Mouse (Mus musculus): Measurements from ENCODE around the gene Htr6.

Htr6 gene

GRCm38 (mm10) chr4:139075041-139075711 lies at the start of gene Htr6:
Gene Htr6 (minus strand): TSS chr4:139075570.
- no peak for DNase-seq (ENCODE audit: low read depth, low spot score)

GRCm38 (mm10) chr4:139124940-139125339 lies 49.6 kb upstream of the Htr6 start:
- no peak for DNase-seq (ENCODE audit: low read depth, low spot score)

- no peak for DNase-seq (ENCODE audit: low read depth, low spot score)
Observed at GRCm38 (mm10) chr4:139122557-139122956, 47.2 kb upstream of the Htr6 start.

GRCm38 (mm10) chr4:139120998-139121397 lies 45.6 kb upstream of the Htr6 start:
- no peak for DNase-seq (ENCODE audit: low read depth, low spot score)

- DNase-seq (ENCODE audit: low read depth, low spot score) = no peak
Observed at GRCm38 (mm10) chr4:139120281-139120814, 45.0 kb upstream of the Htr6 start.

GRCm38 (mm10) chr4:139116356-139117063 lies 41.1 kb upstream of the Htr6 start:
- DNase-seq (ENCODE audit: low read depth, low spot score) = no peak

- no peak for DNase-seq (ENCODE audit: low read depth, low spot score)
Observed at GRCm38 (mm10) chr4:139115721-139116120, 40.4 kb upstream of the Htr6 start.

- DNase-seq (ENCODE audit: low read depth, low spot score) = no peak
Observed at GRCm38 (mm10) chr4:139112482-139112881, 37.1 kb upstream of the Htr6 start.

- DNase-seq (ENCODE audit: low read depth, low spot score) = no peak
Observed at GRCm38 (mm10) chr4:139111421-139111820, 36.1 kb upstream of the Htr6 start.

GRCm38 (mm10) chr4:139110858-139111257 lies 35.5 kb upstream of the Htr6 start:
- no peak for DNase-seq (ENCODE audit: low read depth, low spot score)

GRCm38 (mm10) chr4:139105453-139105852 lies 30.1 kb upstream of the Htr6 start:
- no peak for DNase-seq (ENCODE audit: low read depth, low spot score)

- DNase-seq (ENCODE audit: low read depth, low spot score) = no peak
Observed at GRCm38 (mm10) chr4:139101546-139101945, 26.2 kb upstream of the Htr6 start.

- no peak for DNase-seq (ENCODE audit: low read depth, low spot score)
Observed at GRCm38 (mm10) chr4:139100326-139100725, 25.0 kb upstream of the Htr6 start.

GRCm38 (mm10) chr4:139096201-139096600 lies 20.8 kb upstream of the Htr6 start:
- DNase-seq (ENCODE audit: low read depth, low spot score) = no peak

GRCm38 (mm10) chr4:139095406-139095805 lies 20.0 kb upstream of the Htr6 start:
- no peak for DNase-seq (ENCODE audit: low read depth, low spot score)

- no peak for DNase-seq (ENCODE audit: low read depth, low spot score)
Observed at GRCm38 (mm10) chr4:139093196-139093530, 17.8 kb upstream of the Htr6 start.

GRCm38 (mm10) chr4:139092356-139093195 lies 17.2 kb upstream of the Htr6 start, which contains the start of gene Nbl1:
Gene Nbl1 (minus strand): TSS chr4:139092993.
- no peak for DNase-seq (ENCODE audit: low read depth, low spot score)

GRCm38 (mm10) chr4:139091478-139092355 lies 16.3 kb upstream of the Htr6 start:
- no peak for DNase-seq (ENCODE audit: low read depth, low spot score)

- no peak for DNase-seq (ENCODE audit: low read depth, low spot score)
Observed at GRCm38 (mm10) chr4:139091066-139091465, 15.7 kb upstream of the Htr6 start.

GRCm38 (mm10) chr4:139090303-139090940 lies 15.1 kb upstream of the Htr6 start:
- DNase-seq (ENCODE audit: low read depth, low spot score) = no peak
